Mouse (Mus musculus) bone marrow, adult 2 months (tissue): Measurements from ENCODE around the gene Rasal2.

Experiments used
- CTCF ChIP-seq: fragments of 200-500 bp; IDR thresholded peaks from 2 replicates; pipeline ENCODE4 v1.5.1; 2011; ENCODE audit warnings: low read length, control low read depth; ENCODE audit not compliant: control insufficient read depth, insufficient read depth
- POLR2A ChIP-seq: fragments of 200-500 bp; IDR thresholded peaks from 2 replicates; pipeline ENCODE4 v1.6.1; 2011; ENCODE audit warnings: low read depth, mild to moderate bottlenecking, control low read depth, low read length, borderline replicate concordance; ENCODE audit not compliant: control insufficient read depth

DNA sequence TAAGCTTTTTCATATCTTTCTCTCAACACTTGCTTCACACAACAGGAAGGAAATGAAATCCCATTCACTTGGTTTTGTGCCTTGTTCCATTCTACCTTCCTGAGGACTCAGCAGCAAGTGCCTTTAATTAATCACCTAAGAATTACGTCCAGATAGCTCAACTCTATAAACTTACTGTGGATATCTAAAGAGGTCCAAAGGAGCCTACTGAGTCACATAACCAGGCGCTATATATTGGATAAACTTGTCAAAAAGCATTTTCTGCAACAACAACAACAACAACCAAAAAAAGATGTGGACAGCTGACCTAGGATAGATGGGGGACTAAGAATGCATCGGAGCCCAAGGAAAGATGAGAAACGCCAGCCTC is 1.1 kb downstream of the Rasal2 start:
- TF ChIP-seq CTCF, result no peak
- no peak for TF ChIP-seq POLR2A
